Mouse (Mus musculus): ENCODE measurements around the gene Nxph1. TPM values are rescaled to one million over a fixed set of nuclear protein-coding genes. Genes with fewer than 3 reads are reported as not detected.

The Nxph1 gene
- not detected in 2 replicates for polyA plus RNA-seq (2012)

DNA sequence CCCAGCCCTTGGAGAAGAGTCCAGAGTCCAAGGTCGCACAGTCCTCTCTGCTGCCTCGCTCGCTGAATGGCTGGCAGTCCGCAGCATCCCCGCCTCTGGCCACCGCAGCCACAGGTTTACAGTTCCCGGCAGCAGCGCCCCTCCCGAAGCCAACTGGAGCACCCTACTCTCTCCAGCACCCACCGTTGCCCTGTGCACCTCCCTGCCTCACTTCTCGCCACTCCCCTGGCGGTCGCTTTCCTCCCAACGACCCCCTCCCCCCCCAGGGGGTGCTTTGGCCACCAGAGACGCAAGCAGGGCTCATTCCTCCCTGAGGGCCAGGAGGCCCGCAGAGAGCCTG lies at the start of gene Nxph1:
Nxph1 (plus strand) TSS at position 301 of the 340 bp plus-strand sequence.
- TF ChIP-seq GATA1 (IDR thresholded peaks at IDR 0.05; ENCODE audit: low read length), result no peak

DNA sequence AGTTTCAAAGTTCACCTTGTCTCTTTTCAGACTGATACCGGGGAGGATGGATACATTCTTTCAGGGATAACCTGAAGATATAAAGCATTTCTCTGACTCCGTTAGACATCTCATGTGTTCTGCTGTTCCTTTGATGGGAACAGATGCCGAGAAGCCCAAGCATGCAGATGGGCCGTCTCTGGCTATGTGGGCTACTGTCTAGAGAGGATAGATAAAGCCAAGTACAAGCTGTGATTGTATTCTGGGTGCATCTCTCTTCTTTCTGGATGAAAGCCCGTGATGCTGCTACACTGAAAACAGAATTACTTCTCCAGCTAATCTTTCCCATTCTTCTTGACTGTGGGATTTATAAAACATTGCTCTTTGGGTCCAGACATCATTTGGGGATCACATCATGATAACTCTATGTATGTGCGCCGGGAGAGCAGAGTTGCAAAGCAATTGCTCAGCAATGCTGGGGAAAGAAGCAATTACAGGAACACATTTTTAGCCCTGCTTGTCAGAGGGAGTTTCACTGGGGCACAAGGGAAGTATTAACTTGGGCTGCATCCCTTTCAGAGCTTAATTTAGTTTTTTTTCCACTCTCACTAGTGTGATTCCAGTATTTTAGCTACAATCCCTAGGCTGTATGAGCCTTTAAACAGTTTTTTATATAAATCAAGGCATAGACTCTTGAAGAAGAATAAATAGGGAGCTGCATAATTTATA lies 48.1 kb upstream of the Nxph1 start:
- TF ChIP-seq GATA1 (IDR thresholded peaks at IDR 0.05; ENCODE audit: low read length), result no peak

DNA sequence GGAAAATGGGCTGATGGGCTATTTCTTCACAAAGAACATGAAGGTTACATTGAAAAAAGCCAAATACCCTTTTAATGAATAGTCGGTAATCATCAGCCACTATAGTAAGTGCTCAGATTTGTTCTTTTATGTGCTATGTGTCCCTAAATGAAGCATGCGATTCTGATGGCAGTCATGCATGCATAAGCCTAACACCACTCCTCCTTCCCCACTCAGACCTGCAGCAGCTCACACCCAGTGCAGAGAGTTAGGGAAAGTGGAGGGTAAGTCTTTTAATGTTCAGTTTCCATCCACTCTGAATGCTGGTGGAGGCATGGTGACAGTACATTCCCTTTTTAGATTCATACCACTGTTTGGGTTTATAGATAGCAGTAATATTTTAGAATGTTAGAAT lies 47.5 kb upstream of the Nxph1 start:
- no peak for TF ChIP-seq GATA1 (IDR thresholded peaks at IDR 0.05; ENCODE audit: low read length)

DNA sequence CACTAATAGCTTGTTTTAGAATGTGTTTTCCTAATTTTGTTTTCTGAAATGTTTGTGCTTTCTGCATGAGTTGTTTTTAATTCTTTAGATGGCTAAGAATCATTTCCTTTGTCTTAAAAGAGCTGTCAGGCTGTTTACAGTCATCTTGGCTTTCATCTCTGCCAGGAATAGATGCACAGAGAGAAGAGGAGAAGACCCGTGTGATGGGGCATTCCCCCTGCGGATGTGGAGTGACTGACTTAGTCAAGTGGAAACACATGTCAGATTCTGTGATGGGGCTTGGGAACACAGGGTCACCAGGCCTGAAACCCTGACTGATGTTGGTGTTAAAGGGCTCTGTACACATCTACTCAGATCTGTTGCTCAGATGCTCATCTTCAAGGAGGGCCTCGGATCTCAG lies 40.3 kb upstream of the Nxph1 start:
- no peak for TF ChIP-seq GATA1 (IDR thresholded peaks at IDR 0.05; ENCODE audit: low read length)

DNA sequence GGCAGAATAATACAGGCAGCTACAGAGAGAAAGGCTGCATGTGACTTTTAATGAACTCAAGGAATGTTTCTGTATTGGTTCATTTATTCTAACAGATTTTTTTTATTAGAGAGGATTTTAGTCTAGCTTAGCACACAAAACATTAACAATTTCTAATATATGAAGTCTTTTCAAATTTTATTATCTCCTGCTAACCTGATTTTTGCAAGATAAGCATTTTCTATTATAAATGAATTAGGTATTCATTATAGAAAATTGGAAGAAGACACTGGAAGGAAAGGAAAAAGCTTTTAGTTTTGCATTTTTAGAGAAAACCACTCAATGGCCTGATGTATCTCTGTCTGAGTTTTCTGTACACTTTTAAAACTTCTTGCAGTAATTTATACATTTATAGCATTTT lies 34.8 kb upstream of the Nxph1 start:
- TF ChIP-seq GATA1 (IDR thresholded peaks at IDR 0.05; ENCODE audit: low read length), result no peak

DNA sequence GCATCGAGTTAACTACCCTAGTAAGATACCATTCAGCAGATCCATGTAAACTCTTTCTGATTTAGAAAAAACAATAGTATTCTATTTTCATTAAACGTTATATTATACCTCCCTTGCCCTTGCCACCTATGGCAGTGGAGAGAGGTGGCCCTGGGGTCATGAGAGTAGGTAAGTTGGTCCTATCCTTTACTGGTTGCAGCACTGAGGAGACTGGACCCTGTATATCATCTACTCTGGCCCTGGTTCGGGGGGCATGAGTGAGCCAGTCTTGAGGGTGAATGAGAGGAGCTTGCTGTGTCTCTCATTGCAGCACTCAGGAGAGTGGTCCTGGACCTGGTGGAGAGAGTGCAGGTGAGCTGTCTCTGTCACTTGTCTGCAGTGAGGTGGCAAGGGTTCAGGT lies 33.5 kb upstream of the Nxph1 start:
- no peak for TF ChIP-seq GATA1 (IDR thresholded peaks at IDR 0.05; ENCODE audit: low read length)

DNA sequence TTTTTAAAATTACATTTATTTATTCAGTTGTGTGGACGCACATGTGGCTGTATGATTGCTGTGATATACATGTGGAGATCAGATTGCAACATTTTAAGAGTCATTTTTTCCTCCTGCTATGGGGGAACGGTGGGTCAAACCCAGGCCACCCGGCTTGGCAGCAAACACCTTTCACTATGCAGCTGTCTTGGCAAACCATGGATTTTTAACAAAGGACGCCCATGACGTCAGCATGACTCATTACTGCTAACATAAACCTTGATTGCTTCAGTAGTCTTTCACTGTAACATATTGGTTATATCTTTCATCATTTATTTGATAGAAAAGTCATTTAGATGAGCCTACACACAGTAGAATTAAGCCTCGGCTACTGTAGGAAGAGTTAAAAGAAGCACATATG lies 23.8 kb upstream of the Nxph1 start:
- no peak for TF ChIP-seq GATA1 (IDR thresholded peaks at IDR 0.05; ENCODE audit: low read length)

DNA sequence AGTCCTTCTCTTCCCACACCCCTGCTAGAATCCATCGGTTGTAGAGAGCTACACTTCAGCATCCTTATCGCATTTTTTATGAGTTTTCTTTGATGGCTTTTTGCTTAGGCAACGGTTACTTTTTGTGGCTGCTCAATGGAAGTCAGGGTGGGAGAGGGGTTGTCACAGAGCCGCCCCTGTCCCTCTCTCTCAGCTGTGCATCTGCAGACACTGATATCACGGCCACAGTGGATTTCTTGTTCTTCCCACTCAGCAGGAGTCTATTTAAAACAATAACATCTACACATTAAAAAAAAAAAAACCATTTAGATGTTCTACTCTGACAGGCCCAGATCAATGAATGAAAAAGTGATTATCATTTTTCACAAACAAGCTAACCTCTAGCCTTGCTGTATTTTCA lies 13.0 kb upstream of the Nxph1 start:
- TF ChIP-seq GATA1 (IDR thresholded peaks at IDR 0.05; ENCODE audit: low read length), result no peak

DNA sequence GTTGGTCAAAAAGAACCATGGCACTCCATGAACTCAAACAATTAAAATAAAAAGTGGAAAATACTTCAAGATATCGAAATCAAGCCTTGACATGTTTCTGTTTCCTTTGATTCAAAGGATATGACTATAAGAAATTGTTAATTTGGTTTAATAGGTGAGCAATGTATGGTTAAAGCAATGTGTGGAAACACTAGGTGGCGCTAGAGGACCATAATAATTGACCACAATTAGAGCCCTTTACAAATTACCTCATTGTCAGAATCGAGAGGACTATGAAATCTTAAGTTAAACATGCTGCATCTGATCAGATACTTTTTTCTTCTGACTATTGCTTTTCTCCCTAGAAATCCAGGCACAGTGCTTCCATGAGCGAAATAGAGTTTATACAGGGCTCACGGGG lies 12.5 kb upstream of the Nxph1 start:
- TF ChIP-seq GATA1 (IDR thresholded peaks at IDR 0.05; ENCODE audit: low read length), result no peak

DNA sequence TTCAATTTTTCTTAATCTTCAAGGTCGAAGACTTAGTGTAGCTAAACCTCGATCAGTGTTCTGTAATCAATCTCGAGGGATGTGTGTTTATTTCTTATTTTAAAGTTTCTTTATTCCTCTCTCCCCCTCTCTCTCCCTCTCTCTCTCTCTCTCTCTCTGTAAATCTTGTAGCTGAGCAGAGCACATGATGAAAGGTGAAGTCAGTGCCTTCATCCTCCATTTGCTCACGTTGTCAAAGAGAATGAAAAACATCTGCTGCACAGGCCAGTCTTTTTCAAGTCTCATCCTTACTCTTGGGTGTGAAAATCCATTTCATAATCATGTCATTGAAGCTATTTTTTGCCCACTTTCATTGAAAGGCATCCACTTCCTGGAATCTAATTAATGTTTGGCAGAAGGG lies 12.1 kb upstream of the Nxph1 start:
- no peak for TF ChIP-seq GATA1 (IDR thresholded peaks at IDR 0.05; ENCODE audit: low read length)

DNA sequence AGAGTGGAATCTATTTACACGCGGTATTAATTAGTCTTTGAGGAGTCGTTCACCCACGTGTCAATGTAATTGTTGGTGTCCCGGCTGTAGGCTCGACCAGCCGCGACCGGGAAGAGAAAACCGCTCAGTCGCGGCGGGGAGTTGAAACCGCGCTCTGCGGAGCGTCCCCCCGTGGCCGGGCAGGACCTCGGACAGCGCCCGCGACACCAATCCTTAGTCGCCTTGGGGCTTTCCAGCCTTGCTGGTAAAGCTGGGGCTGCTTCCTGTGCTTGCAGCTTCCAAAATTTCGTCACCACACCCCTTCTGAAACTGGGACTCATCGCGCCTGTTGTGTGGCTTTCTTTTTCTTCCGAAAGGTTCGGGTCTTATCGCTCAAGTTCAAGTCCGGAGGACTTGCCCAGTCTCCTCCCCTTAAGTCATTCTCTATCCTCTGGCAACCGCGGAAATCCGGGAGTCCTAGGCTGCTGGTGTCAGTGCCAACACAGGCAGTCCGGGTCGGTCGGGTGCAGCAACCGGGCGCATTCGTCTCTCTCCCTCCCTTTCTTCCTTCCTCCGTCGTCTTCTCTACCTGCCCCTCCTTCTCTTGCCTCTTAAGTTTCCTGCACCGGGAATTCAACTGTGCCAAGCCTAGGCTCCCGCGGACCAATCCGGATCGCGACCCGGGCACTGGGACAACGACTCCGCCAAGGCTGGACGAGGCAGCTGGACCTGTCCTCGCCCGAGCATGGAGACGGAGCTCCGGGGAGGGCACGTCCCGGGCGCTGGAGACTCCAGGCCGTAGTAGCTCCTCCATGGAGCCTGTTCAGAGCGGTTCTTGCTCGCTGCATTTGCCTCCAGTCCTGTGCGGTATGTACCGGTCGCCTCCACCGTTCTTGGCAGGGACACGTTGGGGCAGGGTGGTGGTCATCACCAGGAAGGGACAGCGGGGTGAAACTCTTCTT lies 510 bp downstream of the Nxph1 start:
- no peak for TF ChIP-seq GATA1 (IDR thresholded peaks at IDR 0.05; ENCODE audit: low read length)

DNA sequence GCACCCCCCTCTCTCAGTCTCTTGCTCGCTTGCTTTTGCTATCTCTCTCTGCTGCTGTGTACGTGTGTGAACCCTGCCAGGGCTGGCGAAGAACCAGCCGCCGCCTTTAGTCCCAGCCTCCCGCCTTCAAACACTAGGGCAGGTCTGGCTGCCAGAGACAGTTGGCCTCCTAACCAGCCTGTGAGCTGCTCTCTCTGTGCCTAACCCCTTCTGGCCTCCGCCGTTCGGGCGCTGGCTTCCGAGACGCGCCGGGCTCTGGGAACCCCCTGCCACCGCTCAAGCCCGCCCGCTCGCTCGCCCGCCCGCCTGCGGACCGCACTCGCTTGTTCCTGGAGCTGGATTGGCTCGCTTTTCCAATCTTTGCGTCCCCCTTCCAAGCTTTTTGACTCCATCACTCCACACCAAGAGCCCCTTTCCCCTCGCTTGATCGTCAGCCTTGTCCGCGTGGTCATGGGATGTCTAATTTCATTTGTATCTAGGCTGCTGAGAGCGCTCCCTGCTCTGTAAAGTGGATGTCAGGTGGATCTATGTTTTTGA lies 1.5 kb downstream of the Nxph1 start:
- TF ChIP-seq GATA1 (IDR thresholded peaks at IDR 0.05; ENCODE audit: low read length), result no peak

DNA sequence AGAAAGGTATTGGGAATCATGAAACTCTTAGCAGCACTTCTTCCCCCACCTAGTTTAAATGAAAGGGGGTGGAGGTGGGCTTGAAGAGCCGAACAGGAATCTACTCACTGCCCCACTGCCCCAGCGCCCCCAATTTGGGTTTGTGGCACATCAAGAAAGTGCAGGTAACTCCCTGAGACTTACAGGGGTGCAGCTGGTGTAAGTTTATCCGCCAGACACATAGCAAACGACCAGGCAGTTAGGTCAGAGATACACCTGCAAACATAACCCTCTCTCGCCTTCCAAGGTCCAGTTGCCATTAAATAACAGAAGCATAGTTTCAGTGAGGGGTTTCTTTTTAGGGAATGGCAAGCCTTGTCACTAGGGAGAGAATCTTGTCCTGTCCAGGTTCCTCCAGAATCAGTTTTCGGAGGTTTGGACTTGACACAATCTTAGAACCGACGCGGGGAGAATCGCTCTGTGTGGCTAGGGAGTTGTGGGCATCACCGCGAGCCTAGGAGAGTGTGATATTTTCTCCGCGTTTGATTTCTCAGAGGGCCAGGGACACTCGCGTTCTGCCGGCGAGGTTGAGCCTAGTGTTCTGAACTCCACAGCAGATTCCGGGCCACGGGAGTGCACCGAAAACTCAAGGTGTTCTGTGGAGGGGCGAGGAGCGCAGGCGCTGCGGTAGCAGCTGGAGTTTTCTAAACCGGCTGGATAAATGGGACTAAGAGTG lies 2.5 kb downstream of the Nxph1 start:
- TF ChIP-seq GATA1 (IDR thresholded peaks at IDR 0.05; ENCODE audit: low read length), result no peak

DNA sequence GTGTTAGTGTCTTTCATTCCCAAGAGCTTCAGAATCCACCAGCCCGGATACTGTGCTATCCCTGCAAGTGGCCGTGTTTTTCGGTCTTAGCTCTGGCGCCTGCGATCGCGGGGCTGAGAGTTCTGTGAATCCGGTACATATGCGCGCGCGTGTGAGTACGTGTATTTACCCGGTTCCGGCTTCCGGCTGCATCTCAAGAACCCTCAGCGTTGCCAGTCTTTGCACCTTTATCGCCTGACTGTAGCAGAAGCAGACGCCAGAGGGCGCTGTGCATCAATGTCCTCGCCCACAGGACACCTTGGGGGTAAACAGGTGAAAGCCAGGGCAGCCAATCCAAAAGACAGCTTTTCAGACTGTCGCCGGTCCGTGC lies 3.1 kb downstream of the Nxph1 start:
- no peak for TF ChIP-seq GATA1 (IDR thresholded peaks at IDR 0.05; ENCODE audit: low read length)

DNA sequence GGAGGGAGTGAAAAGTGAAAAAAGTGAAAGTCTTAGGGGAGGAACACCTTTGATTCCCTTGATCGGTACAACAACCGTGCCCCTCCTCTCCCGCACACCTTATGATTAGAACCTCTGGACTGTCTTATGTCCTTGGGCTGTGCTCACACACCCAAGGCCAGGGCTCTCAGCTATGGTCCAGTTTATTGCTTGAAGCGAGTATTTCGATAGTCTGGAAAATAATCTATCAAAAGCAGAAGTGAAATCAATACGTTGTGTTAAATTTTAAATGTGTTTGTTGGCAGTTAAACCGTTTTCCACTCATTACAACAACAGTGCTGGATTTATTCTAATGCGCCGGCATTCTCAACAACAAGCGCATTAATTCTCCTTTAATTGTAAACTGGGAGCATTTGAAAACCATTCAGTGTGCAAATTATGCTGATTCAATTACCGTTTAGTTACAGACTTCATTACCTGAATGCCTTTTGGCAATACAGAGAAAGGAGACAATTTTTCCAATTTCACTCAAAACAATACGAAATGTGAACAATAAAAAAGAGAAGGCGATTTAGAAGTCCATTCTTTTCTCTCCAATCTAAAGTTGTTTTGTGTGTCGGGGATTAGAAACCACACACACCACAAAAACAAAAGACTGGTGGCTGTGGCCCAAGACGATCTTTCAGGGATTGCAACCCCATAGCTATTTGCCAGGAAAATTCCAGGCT lies 3.8 kb downstream of the Nxph1 start:
- no peak for TF ChIP-seq GATA1 (IDR thresholded peaks at IDR 0.05; ENCODE audit: low read length)

Measured in G1E-ER4 (cell line).